Mouse (Mus musculus) embryonic facial prominence, embryonic 10.5 days (tissue): Measurements from ENCODE around the gene Zar1l. TPM values are rescaled to one million over a fixed set of nuclear protein-coding genes. Genes with fewer than 3 reads are reported as not detected.

Experiments
- DNase-seq: peaks from one replicate; pipeline ENCODE4 v3.0.0-alpha.2; 2017; ENCODE audit warnings: low spot score
- H3K27ac ChIP-seq: fragments of 300-500 bp; sonication (generic); replicated peaks from 2 replicates; pipeline ENCODE4 v1.5.1; 2016; ENCODE audit warnings: mild to moderate bottlenecking
- H3K27me3 ChIP-seq: fragments of 300-500 bp; sonication (generic); replicated peaks from 2 replicates; pipeline ENCODE4 v1.6.1; 2016; ENCODE audit warnings: low read depth, mild to moderate bottlenecking; ENCODE audit not compliant: poor library complexity, severe bottlenecking
- H3K36me3 ChIP-seq: fragments of 300-500 bp; sonication (generic); replicated peaks from 2 replicates; pipeline ENCODE4 v1.6.1; 2016; ENCODE audit warnings: mild to moderate bottlenecking, moderate library complexity
- H3K4me1 ChIP-seq: fragments of 300-500 bp; sonication (generic); 2 replicates; pipeline ENCODE4 v1.6.1; 2016
- H3K4me3 ChIP-seq: fragments of 300-500 bp; sonication (generic); 2 replicates; pipeline ENCODE4 v1.5.1; 2016; ENCODE audit warnings: mild to moderate bottlenecking, moderate library complexity
- H3K9me3 ChIP-seq: fragments of 300-500 bp; sonication (generic); 2 replicates; pipeline ENCODE4 v1.6.1; 2016; ENCODE audit warnings: mild to moderate bottlenecking
- WGBS: fragments of 180-500 bp; shearing (Covaris S2); methylation state at CpG from one replicate; pipeline ENCODE4 v1.1.7; 2016; 5-methylcytosine and 5-hydroxymethylcytosine counted together
- polyA plus RNA-seq: library from polyadenylated mRNA; unstranded; fragments of >200 nt; fragmentation: Nextera tagmentation; extraction: Ambion mirVana; gene quantifications from 2 replicates; pipeline ENCODE4 v1.2.1, GENCODE M21; 2016

Gene Zar1l
- polyA plus RNA-seq, 1 experiment from 2014 or later: not detected

DNA sequence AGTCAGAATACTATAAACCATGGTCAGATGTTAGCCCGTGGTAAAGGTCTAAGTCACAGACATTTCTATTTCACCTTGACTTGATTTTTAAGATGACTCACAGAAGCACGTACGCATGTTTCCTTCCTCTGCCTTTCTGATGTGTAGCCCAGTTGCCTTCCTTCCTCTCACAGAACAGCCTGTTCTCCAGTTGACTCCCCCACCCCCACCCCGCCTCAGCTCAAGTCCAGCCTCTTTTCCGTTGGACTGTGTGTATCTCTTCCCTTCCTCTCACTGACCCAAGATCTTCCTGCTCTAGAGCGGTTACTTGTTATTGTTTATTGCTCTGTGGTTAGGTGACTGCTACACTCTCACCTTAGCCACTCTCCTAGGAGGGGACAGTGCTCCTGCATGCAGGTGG, 49.5 kb downstream of the Zar1l start:
- WGBS: 70% methylated on average over 6 of the region's 6 CpGs
- no peaks in the 10 kb centered on the region for H3K27me3 ChIP-seq
- peaks cover 12% of the 10 kb centered on the region; the same call in 1 of the 2 replicates for H3K4me1 ChIP-seq
- no peaks in the 10 kb centered on the region for H3K9me3 ChIP-seq
- no peak overlapping the region for H3K27ac ChIP-seq
- DNase-seq: no peak
- no peak overlapping the region for H3K4me3 ChIP-seq
- H3K36me3 ChIP-seq: no peaks in the 10 kb centered on the region

- no peaks in the 10 kb centered on the region for H3K9me3 ChIP-seq
- H3K36me3 ChIP-seq: no peaks in the 10 kb centered on the region
- 84% methylated on average over 12 of the region's 12 CpGs for whole genome bisulfite sequencing
- H3K27ac ChIP-seq: no peak overlapping the region
- no peaks in the 10 kb centered on the region for H3K27me3 ChIP-seq
- DNase-seq: peak; percentile 26
- no peak overlapping the region for H3K4me3 ChIP-seq
- peaks cover 12% of the 10 kb centered on the region; the same call in 1 of the 2 replicates for H3K4me1 ChIP-seq
Observed at GRCm38 (mm10) chr5:150466132-150466531, 51.8 kb downstream of the Zar1l start.

- 87% methylated on average over 6 of the region's 6 CpGs for WGBS
- H3K4me3 ChIP-seq: no peak overlapping the region
- no peak for DNase-seq
Observed at GRCm38 (mm10) chr5:150465218-150465617, 52.7 kb downstream of the Zar1l start.

GRCm38 (mm10) chr5:150464721-150465120, 53.2 kb downstream of the Zar1l start:
- peaks cover 12% of the 10 kb centered on the region; the same call in 1 of the 2 replicates for H3K4me1 ChIP-seq
- H3K4me3 ChIP-seq: no peak overlapping the region
- H3K9me3 ChIP-seq: no peaks in the 10 kb centered on the region
- DNase-seq: no peak
- no peaks in the 10 kb centered on the region; the same call in 1 of the 2 replicates for H3K36me3 ChIP-seq
- 62% methylated on average over 3 of the region's 3 CpGs for whole genome bisulfite sequencing
- H3K27ac ChIP-seq: no peak overlapping the region
- H3K27me3 ChIP-seq: no peaks in the 10 kb centered on the region

More at GRCm38 (mm10) chr5:150465218-150465617, 52.7 kb downstream of the Zar1l start:
- Histone ChIP-seq H3K27ac (no peak overlapping the region), H3K4me1 (peaks cover 12% of the 10 kb centered on the region; the same call in 1 of the 2 replicates), H3K9me3 (no peaks in the 10 kb centered on the region), H3K27me3 (no peaks in the 10 kb centered on the region), H3K36me3 (no peaks in the 10 kb centered on the region)

DNA sequence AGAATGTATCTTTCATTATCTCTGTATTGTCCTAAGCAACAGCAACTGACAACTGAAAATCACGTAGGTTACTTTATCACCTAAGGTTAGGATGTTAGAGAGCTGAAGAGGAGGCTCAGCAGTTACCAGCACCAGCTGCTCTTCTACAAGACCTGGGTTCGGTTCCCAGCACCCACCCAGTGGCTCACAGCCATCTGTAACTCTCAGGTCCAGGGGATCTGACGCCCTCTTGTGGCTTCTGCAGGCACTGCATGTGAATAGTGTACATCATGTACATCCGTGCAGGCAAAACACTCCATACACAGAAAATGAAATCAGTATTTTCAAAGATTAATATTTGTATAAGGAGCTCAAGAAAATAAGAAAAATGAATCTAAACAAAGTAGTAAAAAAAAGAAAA, 58.2 kb downstream of the Zar1l start:
- no peak overlapping the region for H3K27ac ChIP-seq
- peaks cover 12% of the 10 kb centered on the region for H3K4me1 ChIP-seq
- WGBS: 77% methylated on average over 4 of the region's 4 CpGs
- DNase-seq: no peak
- H3K27me3 ChIP-seq: no peaks in the 10 kb centered on the region
- no peaks in the 10 kb centered on the region for H3K9me3 ChIP-seq
- no peak overlapping the region for H3K4me3 ChIP-seq
- peaks cover 3% of the 10 kb centered on the region for H3K36me3 ChIP-seq

DNA sequence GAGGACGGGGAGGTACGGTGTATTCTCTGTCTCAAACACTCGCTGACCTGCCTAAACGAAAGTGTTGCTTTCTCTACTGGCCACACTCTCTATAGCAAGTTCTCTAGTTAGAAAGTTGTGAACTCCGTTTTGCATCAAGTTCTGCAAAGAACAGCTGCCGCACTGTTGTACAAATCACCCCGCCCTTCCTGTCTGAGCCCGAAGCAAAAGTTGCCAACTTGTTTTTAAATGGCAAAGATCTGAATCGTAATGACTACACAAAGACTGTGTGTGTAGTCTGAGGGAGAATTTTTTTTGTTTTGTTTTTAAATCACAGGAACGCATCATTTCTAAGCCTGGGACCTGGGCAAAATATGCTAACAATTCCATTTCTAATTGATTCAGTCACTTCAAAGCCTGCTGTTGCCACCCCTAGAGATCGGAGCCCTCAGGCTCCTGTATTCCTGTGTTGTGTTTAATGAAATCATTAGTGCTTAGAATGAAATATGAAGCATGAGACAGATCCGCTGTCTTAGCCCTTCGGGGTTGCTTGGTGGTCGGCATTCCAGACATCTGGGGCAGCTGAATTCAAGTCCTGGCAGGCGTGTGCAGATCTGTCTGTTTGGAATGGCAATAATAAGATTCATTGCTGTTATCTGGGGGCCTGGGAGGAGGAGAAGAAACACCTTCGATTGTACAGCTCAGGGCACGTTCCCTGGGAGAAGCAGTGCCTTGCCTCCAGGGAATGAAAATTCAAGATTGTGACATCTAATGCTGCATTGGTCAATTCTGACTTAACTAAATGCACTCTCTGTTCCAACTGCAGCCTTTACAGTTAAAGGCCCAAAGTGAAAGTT, 59.8 kb downstream of the Zar1l start:
- Histone ChIP-seq H3K36me3 (peaks cover 18% of the 10 kb centered on the region), H3K27me3 (no peaks in the 10 kb centered on the region), H3K4me3 (no peak overlapping the region), H3K27ac (no peak overlapping the region), H3K4me1 (peaks cover 12% of the 10 kb centered on the region), H3K9me3 (peaks cover 12% of the 10 kb centered on the region; the same call in 1 of the 2 replicates)
- 64% methylated on average over 17 of the region's 17 CpGs for WGBS
- DNase-seq: peak; percentile 25

GRCm38 (mm10) chr5:150457165-150457903, 60.6 kb downstream of the Zar1l start:
- Histone ChIP-seq H3K4me3 (no peak overlapping the region), H3K27ac (no peak overlapping the region), H3K36me3 (peaks cover 24% of the 10 kb centered on the region), H3K27me3 (no peaks in the 10 kb centered on the region), H3K9me3 (peaks cover 17% of the 10 kb centered on the region; the same call in 1 of the 2 replicates), H3K4me1 (peaks cover 12% of the 10 kb centered on the region)
- 89% methylated on average over 17 of the region's 17 CpGs for WGBS
- DNase-seq: no peak

Other genes starting within 250 kb of the Zar1l start
- gene Brca2, start 4.5 kb upstream of the Zar1l start, polyA plus RNA-seq: 40.8 and 42.5 TPM in 2 replicates
- gene N4bp2l1, start 79.0 kb upstream of the Zar1l start, polyA plus RNA-seq: 2.7 and 2.9 TPM in 2 replicates
- gene N4bp2l2, start 148.0 kb upstream of the Zar1l start, polyA plus RNA-seq: 37.6 and 37.7 TPM in 2 replicates
- gene Pds5b, start 155.6 kb upstream of the Zar1l start, polyA plus RNA-seq: 42.0 and 43.0 TPM in 2 replicates